In the genomic region with DNA sequence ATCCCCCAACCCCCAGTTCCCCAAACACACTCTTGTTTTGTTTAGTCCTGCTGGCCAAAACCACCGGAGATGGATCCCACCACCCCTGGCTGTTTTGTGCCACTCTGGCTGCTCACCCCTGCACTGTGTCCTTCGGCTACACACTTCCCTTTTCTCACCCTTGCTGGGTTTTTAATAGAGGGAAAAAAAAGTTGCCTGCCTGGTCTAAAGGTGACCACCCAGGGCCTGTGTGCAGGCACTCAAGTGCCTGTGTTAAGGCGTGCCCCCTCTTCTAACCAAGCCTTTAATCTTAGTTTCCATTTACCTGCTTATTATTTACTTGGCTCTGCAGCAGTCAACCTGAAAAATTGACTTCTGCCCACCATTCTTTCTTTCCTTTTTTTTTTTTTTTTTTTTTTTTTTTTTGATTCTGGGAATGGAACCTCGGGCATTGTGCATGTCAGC, we compare ENCODE assay signal across 20 mouse cellular contexts. TPM values are rescaled to one million over a fixed set of nuclear protein-coding genes. Genes with fewer than 3 reads are reported as not detected.
DNase-seq lines count a peak whose midpoint lies in the region; ATAC-seq lines count a peak whose summit lies in the region.
"Had no signal": no experiment of that assay in that cellular context is flagged by ENCODE, and none has a peak within 500 bp of the region (broad histone marks: within the 10 kb centered on the region; RNA-seq: fewer than 3 reads in every experiment).

No protein-coding gene starts in this region.

- intact Hi-C loops in left cerebral cortex, postnatal 25 days (cut with DNase I) = no loop called here

- no peaks in the 10 kb centered on the region for H3K4me1 ChIP-seq in stomach, embryonic 16.5 days (ENCODE audit: control insufficient read depth, insufficient read depth, low read length)
- H3K4me1 ChIP-seq: embryonic facial prominence, embryonic 12.5 days; midbrain, embryonic 15.5 days had no signal

- no peaks in the 10 kb centered on the region for H3K27me3 ChIP-seq in stomach, embryonic 16.5 days (ENCODE audit: control insufficient read depth, insufficient read depth, low read length)
- H3K27me3 ChIP-seq: embryonic facial prominence, embryonic 12.5 days; heart, embryonic 13.5 days; midbrain, embryonic 15.5 days had no signal

- no peak overlapping the region for H3K4me2 ChIP-seq in stomach, embryonic 16.5 days (ENCODE audit: low read depth, low read length)
- H3K4me2 ChIP-seq: embryonic facial prominence, embryonic 12.5 days; heart, embryonic 13.5 days; midbrain, embryonic 15.5 days had no signal

- peak; percentile 90 for DNase-seq in heart, adult 11 months
- DNase-seq in heart, postnatal 4 days = no peak
- peak; percentile 65 to 71 for DNase-seq in spleen, postnatal 36 days (ENCODE audit: low spot score in 2 of 2)
- no peak for DNase-seq in spleen, postnatal 14 days (ENCODE audit: low spot score in 2 of 2)
- no peak for DNase-seq in left cerebral cortex, postnatal 25 days (ENCODE audit: low spot score in 2 of 2)
- DNase-seq in cerebellum, postnatal 14 days = no peak
- DNase-seq: adrenal gland, adult 8-10 months; left cerebral cortex, postnatal 4 days; right cerebral cortex, postnatal 14 days; thymus, postnatal 36 days had no signal

- peak; percentile 51 to 66 for ATAC-seq in hematopoietic stem cell, adult 5-6 weeks (replicated peaks in 1 of 2; ENCODE audit: insufficient read depth in 1 of 2, low FRiP score in 2 of 2, low TSS enrichment in 1 of 2, low read depth in 1 of 2, poor library complexity in 2 of 2, severe bottlenecking in 2 of 2)
- no peak for ATAC-seq in stomach, embryonic 16.5 days (ENCODE audit: insufficient read depth, low FRiP score)
- ATAC-seq: inflammation-experienced regulatory T-cells, adult 6 months; midbrain, embryonic 15.5 days had no signal

- peak overlapping the region; percentile 43 for H3K27ac ChIP-seq in stomach, embryonic 16.5 days (ENCODE audit: low read length)
- H3K27ac ChIP-seq: embryonic facial prominence, embryonic 12.5 days; heart, embryonic 13.5 days; kidney, postnatal 0 days; midbrain, embryonic 15.5 days had no signal

- H3K36me3 ChIP-seq in stomach, embryonic 16.5 days (ENCODE audit: control insufficient read depth, insufficient read depth, low read length) = no peaks in the 10 kb centered on the region
- H3K36me3 ChIP-seq: embryonic facial prominence, embryonic 12.5 days; midbrain, embryonic 15.5 days had no signal

- no peaks in the 10 kb centered on the region for H3K9me3 ChIP-seq in stomach, embryonic 16.5 days (replicated peaks; ENCODE audit: control insufficient read depth, low read length)
- H3K9me3 ChIP-seq: embryonic facial prominence, embryonic 12.5 days; heart, embryonic 13.5 days; midbrain, embryonic 15.5 days had no signal

- WGBS in stomach, embryonic 16.5 days = 47% methylated on average over 4 of the region's 4 CpGs

- H3K4me3 ChIP-seq in stomach, embryonic 16.5 days (replicated peaks; ENCODE audit: low read length) = no peak overlapping the region
- H3K4me3 ChIP-seq: embryonic facial prominence, embryonic 12.5 days; heart, embryonic 13.5 days; midbrain, embryonic 15.5 days had no signal

- H3K9ac ChIP-seq in stomach, embryonic 16.5 days (ENCODE audit: low read length) = no peak overlapping the region
- H3K9ac ChIP-seq: embryonic facial prominence, embryonic 12.5 days; heart, embryonic 13.5 days; midbrain, embryonic 15.5 days had no signal

RNA-seq across cellular contexts. Expression of a gene that starts 12.0 kb away (rescaled TPM):
- total RNA-seq in heart, postnatal 4 days (2021) = 10 to 100 TPM in 1 of 2 experiments, 1 to 10 TPM in 1; 8.9 to 11.1 TPM
- 20.7 and 30.8 TPM in 2 replicates for total RNA-seq in hematopoietic stem cell, adult 5-6 weeks (2017)
- polyA plus RNA-seq in stomach, embryonic 16.5 days (2015; fragmentation: Nextera tagmentation; extraction: Ambion mirVana) = 9.3 and 12.0 TPM in 2 replicates
- 10 to 100 TPM; 18.5 to 21.1 TPM for total RNA-seq in left cerebral cortex, postnatal 25 days (2021)

RNA-seq across cellular contexts. Expression of a gene that starts 26.5 kb away (rescaled TPM):
- total RNA-seq in heart, postnatal 4 days (2021) = 10 to 100 TPM; 13.6 to 18.6 TPM
- total RNA-seq in hematopoietic stem cell, adult 5-6 weeks (2017) = 13.5 and 18.6 TPM in 2 replicates
- polyA plus RNA-seq in stomach, embryonic 16.5 days (2015; fragmentation: Nextera tagmentation; extraction: Ambion mirVana) = 34.4 and 35.9 TPM in 2 replicates
- total RNA-seq in left cerebral cortex, postnatal 25 days (2021) = 10 to 100 TPM; 50.4 to 51.4 TPM

RNA-seq across cellular contexts. Expression of a gene that starts 45.6 kb away (rescaled TPM):
- 100 to 1,000 TPM; 101 to 102 TPM for total RNA-seq in heart, postnatal 4 days (2021)
- 104 and 118 TPM in 2 replicates for total RNA-seq in hematopoietic stem cell, adult 5-6 weeks (2017)
- 204 and 207 TPM in 2 replicates for polyA plus RNA-seq in stomach, embryonic 16.5 days (2015; fragmentation: Nextera tagmentation; extraction: Ambion mirVana)
- total RNA-seq in left cerebral cortex, postnatal 25 days (2021) = 100 to 1,000 TPM; 249 to 254 TPM

RNA-seq across cellular contexts. Expression of a gene that starts 46.6 kb away (rescaled TPM):
- total RNA-seq in heart, postnatal 4 days (2021) = 10 to 100 TPM; 76.2 to 80.7 TPM
- 120 and 137 TPM in 2 replicates for total RNA-seq in hematopoietic stem cell, adult 5-6 weeks (2017)
- 0.58 and 0.72 TPM in 2 replicates for polyA plus RNA-seq in stomach, embryonic 16.5 days (2015; fragmentation: Nextera tagmentation; extraction: Ambion mirVana)
- 10 to 100 TPM; 67.1 to 71.7 TPM for total RNA-seq in left cerebral cortex, postnatal 25 days (2021)

RNA-seq across cellular contexts. Expression of a gene that starts 49.7 kb away (rescaled TPM):
- total RNA-seq in heart, postnatal 4 days (2021) = not detected
- not detected in 2 replicates for total RNA-seq in hematopoietic stem cell, adult 5-6 weeks (2017)
- 0.18 TPM in 1 of 2 replicates, not detected in the other for polyA plus RNA-seq in stomach, embryonic 16.5 days (2015; fragmentation: Nextera tagmentation; extraction: Ambion mirVana)
- under 1 TPM; 0.25 to 0.34 TPM for total RNA-seq in left cerebral cortex, postnatal 25 days (2021)
- total RNA-seq: gastrocnemius, postnatal 4 days had no signal
- polyA plus RNA-seq: hindbrain, embryonic 11.5 days; inflammation-experienced regulatory T-cells, adult 6 months; liver, embryonic 16.5 days had no signal

Comparison
In these comparisons a context has a peak if more than half of its experiments do, and no peak if none do; other contexts are left out.
1. DNase-seq: peak in heart, adult 11 months (single experiment) and spleen, postnatal 36 days (2 of 2); none in heart, postnatal 4 days (single experiment), spleen, postnatal 14 days (0 of 2), left cerebral cortex, postnatal 25 days (0 of 2) and cerebellum, postnatal 14 days (0 of 2).